ENCODE assay signal across 8 mouse cellular contexts in the genomic region with DNA sequence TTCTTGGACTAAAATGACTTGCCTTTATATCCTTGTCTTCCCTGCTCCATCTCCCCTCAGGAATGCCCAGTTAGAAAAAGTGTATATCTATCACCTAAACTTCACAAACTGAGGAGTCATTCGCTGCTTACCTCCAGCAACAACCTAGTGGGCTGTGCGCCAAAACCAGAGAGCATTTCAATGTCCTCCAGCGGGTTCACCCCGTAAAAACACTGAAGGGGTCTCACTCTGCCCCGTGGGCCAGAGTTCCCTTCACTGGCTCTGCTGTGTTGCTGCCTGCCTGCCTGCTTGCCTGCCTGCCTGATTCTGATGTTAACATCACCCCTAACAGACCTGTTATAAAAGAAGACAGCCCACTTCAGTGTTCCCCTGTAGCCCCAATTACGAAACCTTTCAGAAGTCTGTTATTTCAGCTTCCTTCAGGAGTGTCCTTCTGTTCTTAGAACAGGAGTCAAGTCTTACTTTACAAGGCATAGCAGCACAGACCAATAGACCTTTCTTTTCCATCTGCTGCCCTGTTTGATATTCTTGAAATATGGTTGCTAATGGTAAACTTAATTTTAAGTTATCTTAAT. TPM values are rescaled to one million over a fixed set of nuclear protein-coding genes. Genes with fewer than 3 reads are reported as not detected.
A peak's percentile ranks its signal among the peaks of the same experiment; 100 is the strongest.
DNase-seq lines count a peak whose midpoint lies in the region; ATAC-seq and TF ChIP-seq lines count a peak whose summit lies in the region.

No protein-coding gene starts in this region.

- no peak for ATAC-seq in heart, embryonic 11.5 days (replicated peaks; ENCODE audit: insufficient number of reproducible peaks, low FRiP score, low TSS enrichment)
- no peak for ATAC-seq in embryonic facial prominence, embryonic 14.5 days (ENCODE audit: low read depth)
- no peak for ATAC-seq in lung, embryonic 14.5 days (ENCODE audit: insufficient read depth)
- ATAC-seq in stomach, postnatal 0 days (ENCODE audit: low FRiP score, low TSS enrichment) = no peak

- no peak overlapping the region for H3K27ac ChIP-seq in heart, embryonic 11.5 days (ENCODE audit: low read depth, low read length)
- no peak overlapping the region for H3K27ac ChIP-seq in MEL (ENCODE audit: control insufficient read depth, low read depth, low read length)
- peak overlapping the region; percentile 87; the same call in 1 of the 2 replicates for H3K27ac ChIP-seq in embryonic facial prominence, embryonic 14.5 days (replicated peaks; ENCODE audit: low read depth, low read length)
- H3K27ac ChIP-seq in lung, embryonic 14.5 days (ENCODE audit: low read depth) = no peak overlapping the region
- 0 out of 2 replicates have a peak overlapping the region, but pooled peaks have one; percentile 8 for H3K27ac ChIP-seq in stomach, postnatal 0 days (replicated peaks)

- TF ChIP-seq EP300 in MEL (IDR thresholded peaks at IDR 0.05; ENCODE audit: low read depth in 1 of 2, low read length in 2 of 2) = no peak
- no peak for TF ChIP-seq EP300 in stomach, postnatal 0 days (optimal IDR thresholded peaks at IDR 0.05)

- no peaks in the 10 kb centered on the region for H3K27me3 ChIP-seq in heart, embryonic 11.5 days (ENCODE audit: control insufficient read depth, insufficient read depth, low read length)
- no peaks in the 10 kb centered on the region for H3K27me3 ChIP-seq in MEL (ENCODE audit: control insufficient read depth in 1 of 2, insufficient read depth in 2 of 2, low read length in 2 of 2)
- no peaks in the 10 kb centered on the region for H3K27me3 ChIP-seq in embryonic facial prominence, embryonic 14.5 days (replicated peaks; ENCODE audit: control insufficient read depth, insufficient read depth, low read length)
- H3K27me3 ChIP-seq in lung, embryonic 14.5 days (ENCODE audit: insufficient read depth, low read length) = no peaks in the 10 kb centered on the region
- H3K27me3 ChIP-seq in stomach, postnatal 0 days (ENCODE audit: control insufficient read depth, insufficient read depth, low read length) = no peaks in the 10 kb centered on the region

- H3K9me3 ChIP-seq in heart, embryonic 11.5 days (replicated peaks; ENCODE audit: control insufficient read depth, low read length) = no peaks in the 10 kb centered on the region
- H3K9me3 ChIP-seq in MEL (replicated peaks; ENCODE audit: insufficient read depth, low read length) = no peaks in the 10 kb centered on the region
- no peaks in the 10 kb centered on the region for H3K9me3 ChIP-seq in embryonic facial prominence, embryonic 14.5 days (ENCODE audit: control insufficient read depth, low read length)
- H3K9me3 ChIP-seq in lung, embryonic 14.5 days (ENCODE audit: low read depth, low read length) = no peaks in the 10 kb centered on the region
- H3K9me3 ChIP-seq in stomach, postnatal 0 days (ENCODE audit: control insufficient read depth, low read length) = no peaks in the 10 kb centered on the region

- TF ChIP-seq CTCF in MEL (IDR thresholded peaks at IDR 0.05 in 2 of 3, conservative IDR thresholded peaks at IDR 0.05 in 1 of 3; ENCODE audit: control insufficient read depth in 1 of 3, insufficient read depth in 1 of 3, low read depth in 2 of 3, low read length in 3 of 3, poor library complexity in 1 of 3, severe bottlenecking in 1 of 3) = no peak
- TF ChIP-seq CTCF in lung, embryonic 14.5 days (IDR thresholded peaks at IDR 0.05; ENCODE audit: low read depth) = no peak
- no peak for TF ChIP-seq CTCF in stomach, postnatal 0 days (IDR thresholded peaks at IDR 0.05; ENCODE audit: low read depth)

- H3K36me3 ChIP-seq in heart, embryonic 11.5 days (ENCODE audit: control insufficient read depth, insufficient read depth, low read length) = peaks cover 3% of the 10 kb centered on the region; the same call in 1 of the 2 replicates
- H3K36me3 ChIP-seq in MEL (ENCODE audit: control insufficient read depth in 1 of 2, insufficient read depth in 2 of 2, low read length in 2 of 2) = peaks cover 12 to 13% of the 10 kb centered on the region in 2 experiments
- peaks cover 8% of the 10 kb centered on the region; the same call in 1 of the 2 replicates for H3K36me3 ChIP-seq in embryonic facial prominence, embryonic 14.5 days (ENCODE audit: control insufficient read depth, insufficient read depth, low read length)
- H3K36me3 ChIP-seq in lung, embryonic 14.5 days (ENCODE audit: insufficient read depth) = peaks cover 12% of the 10 kb centered on the region; the same call in 1 of the 2 replicates
- H3K36me3 ChIP-seq in stomach, postnatal 0 days (ENCODE audit: control insufficient read depth, insufficient read depth, low read length) = peaks cover 2% of the 10 kb centered on the region; the same call in 1 of the 2 replicates

- peak overlapping the region; percentile 68 for H3K4me2 ChIP-seq in heart, embryonic 11.5 days
- H3K4me2 ChIP-seq in embryonic facial prominence, embryonic 14.5 days (ENCODE audit: low read depth, low read length) = peak overlapping the region; percentile 85
- H3K4me2 ChIP-seq in lung, embryonic 14.5 days = peak overlapping the region; percentile 95
- H3K4me2 ChIP-seq in stomach, postnatal 0 days (replicated peaks; ENCODE audit: low read depth) = peak overlapping the region; percentile 85

- intact Hi-C loops in heart, postnatal 14 days (cut with DNase I) = loop anchor here (10.0 kb wide), 1 partner anchor 1219 kb away; no protein-coding TSS in a partner anchor

- no peak for DNase-seq in heart, postnatal 14 days
- peak; percentile 56 for DNase-seq in MEL (ENCODE audit: low read depth, low spot score)
- no peak for DNase-seq in embryonic facial prominence, embryonic 14.5 days (ENCODE audit: low spot score)
- DNase-seq in kidney, adult 18-20 months = peak; percentile 53
- DNase-seq in lung, embryonic 14.5 days = peak; percentile 12
- DNase-seq in stomach, postnatal 0 days (ENCODE audit: low spot score) = peak; percentile 17
- no peak for DNase-seq in spleen, postnatal 14 days (ENCODE audit: low spot score in 2 of 2)

- TF ChIP-seq RAD21 in MEL (IDR thresholded peaks at IDR 0.05; ENCODE audit: low read depth, low read length) = no peak

- H3K9ac ChIP-seq in heart, embryonic 11.5 days (ENCODE audit: low read depth, low read length) = peak overlapping the region; percentile 91
- H3K9ac ChIP-seq in MEL (ENCODE audit: control insufficient read depth, low read depth, low read length, poor library complexity, severe bottlenecking) = peak overlapping the region; percentile 93
- peak overlapping the region; percentile 83 for H3K9ac ChIP-seq in embryonic facial prominence, embryonic 14.5 days (ENCODE audit: low read depth, low read length)
- peak overlapping the region; percentile 74 for H3K9ac ChIP-seq in lung, embryonic 14.5 days
- H3K9ac ChIP-seq in stomach, postnatal 0 days (ENCODE audit: low read length) = peak overlapping the region; percentile 83

- peak overlapping the region; percentile 69 for H3K4me3 ChIP-seq in heart, embryonic 11.5 days (ENCODE audit: low read depth, low read length)
- H3K4me3 ChIP-seq in MEL (ENCODE audit: control insufficient read depth in 1 of 2, insufficient read depth in 1 of 2, low read depth in 2 of 2, low read length in 2 of 2) = peak overlapping the region; percentile 86 to 95
- peak overlapping the region; percentile 74 for H3K4me3 ChIP-seq in embryonic facial prominence, embryonic 14.5 days (ENCODE audit: low read depth, low read length)
- peak overlapping the region; percentile 80 for H3K4me3 ChIP-seq in lung, embryonic 14.5 days (ENCODE audit: low read depth, low read length)
- peak overlapping the region; percentile 70 for H3K4me3 ChIP-seq in stomach, postnatal 0 days (ENCODE audit: low read depth, low read length)

- H3K79me2 ChIP-seq in MEL (ENCODE audit: control insufficient read depth, insufficient read depth, low read length, poor library complexity) = peaks cover 32% of the 10 kb centered on the region

- peaks cover 14% of the 10 kb centered on the region for H3K4me1 ChIP-seq in heart, embryonic 11.5 days (ENCODE audit: control insufficient read depth, insufficient read depth, low read length)
- H3K4me1 ChIP-seq in MEL (ENCODE audit: control insufficient read depth in 1 of 2, insufficient read depth in 2 of 2, low read length in 2 of 2) = peaks cover 3 to 9% of the 10 kb centered on the region in 2 experiments; a peak in 3 of 4 replicates
- H3K4me1 ChIP-seq in embryonic facial prominence, embryonic 14.5 days (ENCODE audit: control insufficient read depth, insufficient read depth, low read length) = peaks cover 20% of the 10 kb centered on the region
- 0 out of 2 replicates have a peak, but pooled peaks cover 12% of the 10 kb centered on the region for H3K4me1 ChIP-seq in lung, embryonic 14.5 days (ENCODE audit: insufficient read depth)
- H3K4me1 ChIP-seq in stomach, postnatal 0 days (replicated peaks; ENCODE audit: control insufficient read depth, insufficient read depth) = peaks cover 2% of the 10 kb centered on the region; the same call in 1 of the 2 replicates

- no peak for TF ChIP-seq POLR2A in MEL (IDR thresholded peaks at IDR 0.05; ENCODE audit: control insufficient read depth in 1 of 2, insufficient read depth in 1 of 2, low read depth in 1 of 2, low read length in 2 of 2, poor library complexity in 1 of 2)

- 78% methylated on average over 6 of the region's 6 CpGs for WGBS in heart, embryonic 11.5 days (ENCODE audit: insufficient replicate concordance)
- 62% methylated on average over 6 of the region's 6 CpGs for WGBS in embryonic facial prominence, embryonic 14.5 days
- WGBS in lung, embryonic 14.5 days = 64% methylated on average over 6 of the region's 6 CpGs
- 67% methylated on average over 6 of the region's 6 CpGs for WGBS in stomach, postnatal 0 days

RNA-seq across cellular contexts. Expression of a gene that starts 1.1 kb away (rescaled TPM):
- 84.7 and 90.1 TPM in 2 replicates for polyA plus RNA-seq in heart, embryonic 11.5 days (2014; fragmentation: Nextera tagmentation; extraction: Ambion mirVana)
- 10 to 100 TPM; 38.4 to 39.7 TPM for total RNA-seq in heart, postnatal 14 days (2021)
- total RNA-seq in MEL (2012; rRNA removed) = 48.0 and 54.5 TPM in 2 replicates
- polyA plus RNA-seq in MEL (2012; ENCODE audit: insufficient read depth in 1 of 2, insufficient read length in 2 of 2, low read depth in 1 of 2, low replicate concordance in 2 of 2, missing spikeins in 1 of 2) = 10 to 100 TPM in 1 of 2 experiments, not detected in 1; 74.2 TPM
- polyA plus RNA-seq in embryonic facial prominence, embryonic 14.5 days (2014; fragmentation: Nextera tagmentation; extraction: Ambion mirVana) = 82.5 and 94.7 TPM in 2 replicates
- polyA plus RNA-seq in lung, embryonic 14.5 days (2014; fragmentation: Nextera tagmentation; extraction: Ambion mirVana) = 105 and 108 TPM in 2 replicates
- 29.4 TPM in 2 replicates for polyA plus RNA-seq in stomach, postnatal 0 days (2015; fragmentation: Nextera tagmentation; extraction: Ambion mirVana)

RNA-seq across cellular contexts. Expression of a gene that starts 1.1 kb away (rescaled TPM):
- 54.8 and 56.3 TPM in 2 replicates for polyA plus RNA-seq in heart, embryonic 11.5 days (2014; fragmentation: Nextera tagmentation; extraction: Ambion mirVana)
- total RNA-seq in heart, postnatal 14 days (2021) = 10 to 100 TPM; 30.9 to 31.1 TPM
- total RNA-seq in MEL (2012; rRNA removed) = 45.3 and 47.7 TPM in 2 replicates
- 10 to 100 TPM in 1 of 2 experiments, not detected in 1; 60.3 TPM for polyA plus RNA-seq in MEL (2012; ENCODE audit: insufficient read depth in 1 of 2, insufficient read length in 2 of 2, low read depth in 1 of 2, low replicate concordance in 2 of 2, missing spikeins in 1 of 2)
- 48.6 and 57.5 TPM in 2 replicates for polyA plus RNA-seq in embryonic facial prominence, embryonic 14.5 days (2014; fragmentation: Nextera tagmentation; extraction: Ambion mirVana)
- polyA plus RNA-seq in lung, embryonic 14.5 days (2014; fragmentation: Nextera tagmentation; extraction: Ambion mirVana) = 57.5 and 61.8 TPM in 2 replicates
- polyA plus RNA-seq in stomach, postnatal 0 days (2015; fragmentation: Nextera tagmentation; extraction: Ambion mirVana) = 41.4 and 43.8 TPM in 2 replicates

Comparison
In these comparisons a context has a peak if more than half of its experiments do, and no peak if none do; other contexts are left out.
1. H3K27ac ChIP-seq: peak in embryonic facial prominence, embryonic 14.5 days (single experiment) and stomach, postnatal 0 days (single experiment); none in heart, embryonic 11.5 days (single experiment), MEL (single experiment) and lung, embryonic 14.5 days (single experiment).
2. DNase-seq: peak in MEL (single experiment), kidney, adult 18-20 months (single experiment), lung, embryonic 14.5 days (single experiment) and stomach, postnatal 0 days (single experiment); none in heart, postnatal 14 days (0 of 2), embryonic facial prominence, embryonic 14.5 days (single experiment) and spleen, postnatal 14 days (0 of 2).
3. Peak in every context shown above with its lines, with median percentiles within 50 percentile points of each other: H3K4me2 ChIP-seq, H3K4me3 ChIP-seq and H3K9ac ChIP-seq.